Mouse (Mus musculus): Measurements from ENCODE around the gene Gm9745. TPM values are rescaled to one million over a fixed set of nuclear protein-coding genes. Genes with fewer than 3 reads are reported as not detected.
"Not testable (repeated sequence)": the region's sequence is repeated elsewhere in the genome, so short reads cannot be mapped to it uniquely, and the experiment has no call there.

Gm9745 gene
- total RNA-seq, 2 experiments from 2014 or later, result not detected

DNA sequence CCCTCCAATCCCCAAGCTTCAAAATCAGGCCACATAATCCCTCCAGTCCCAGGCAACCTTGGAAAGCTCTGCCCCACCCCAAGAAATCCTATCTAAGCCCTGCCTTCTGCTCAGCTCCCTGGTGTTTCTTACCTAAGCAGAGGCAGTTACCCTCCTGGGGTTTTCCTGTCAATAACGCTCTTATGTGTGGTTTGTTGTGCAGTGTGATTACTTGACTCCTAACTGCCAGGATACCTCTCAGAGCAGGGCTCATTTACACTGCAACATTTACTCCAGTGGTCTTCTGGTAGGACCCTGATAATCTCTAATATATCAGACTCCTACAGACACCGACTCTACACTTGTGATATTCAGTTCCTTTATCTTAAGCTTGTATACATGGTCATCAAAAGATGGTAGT lies 14.5 kb downstream of the Gm9745 start:
- ATAC-seq (ENCODE audit: poor library complexity, severe bottlenecking), result no peak

DNA sequence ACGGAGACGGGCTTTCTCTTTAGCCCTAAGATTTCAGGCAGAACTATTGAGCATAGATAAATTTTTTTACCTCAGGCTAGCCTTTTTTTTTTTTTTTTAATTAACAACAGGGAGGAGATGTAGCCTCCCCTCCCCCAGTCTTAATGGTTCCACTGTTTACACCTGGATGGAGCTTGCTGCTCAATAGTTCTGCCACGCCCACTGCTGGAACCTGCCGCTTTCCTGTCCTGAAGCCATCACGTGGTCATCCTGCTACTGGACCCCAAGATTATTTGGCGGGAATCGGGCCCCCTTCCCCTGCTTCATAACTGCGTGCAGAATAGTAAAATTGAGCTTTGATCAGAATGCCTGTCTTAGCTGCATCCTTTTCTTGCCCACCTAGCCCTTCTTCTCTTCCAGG lies 34.1 kb downstream of the Gm9745 start:
- not testable (repeated sequence) for ATAC-seq (ENCODE audit: poor library complexity, severe bottlenecking)

DNA sequence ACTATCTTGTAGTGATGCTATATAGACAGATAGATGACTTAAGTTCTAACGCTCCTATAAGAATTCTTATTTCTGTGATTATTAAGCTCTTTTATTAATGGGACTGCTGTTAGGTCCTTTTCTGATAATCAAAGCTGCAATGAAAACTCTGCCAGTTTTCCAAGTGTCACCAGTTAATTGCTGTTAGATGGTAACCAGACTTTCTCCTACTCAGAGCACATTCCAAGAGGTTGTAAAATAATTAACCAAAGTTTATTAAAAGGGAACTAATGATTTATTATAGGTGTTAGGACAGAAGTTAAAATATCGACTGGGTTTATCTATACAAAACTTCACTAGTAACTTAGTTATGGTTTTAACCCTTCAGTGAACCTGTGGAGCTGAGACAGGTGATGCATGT lies 42.0 kb downstream of the Gm9745 start:
- ATAC-seq (ENCODE audit: poor library complexity, severe bottlenecking), result not testable (repeated sequence)

Other genes starting within 250 kb of the Gm9745 start
- gene Wdr37, start 76.3 kb downstream of the Gm9745 start, total RNA-seq (2015), result 40.7 and 43.1 TPM in 2 replicates
- 37.2 and 53.1 TPM in 2 replicates for gene Wdr37, start 76.3 kb downstream of the Gm9745 start, total RNA-seq (2017)
- 26.1 and 30.5 TPM in 2 replicates for gene Idi1, start 62.7 kb downstream of the Gm9745 start, total RNA-seq (2015)
- 26.5 and 32.9 TPM in 2 replicates for gene Idi1, start 62.7 kb downstream of the Gm9745 start, total RNA-seq (2017)
- not detected in 2 replicates for gene Idi2, start 4.6 kb upstream of the Gm9745 start, total RNA-seq (2015)
- not detected in 2 replicates for gene Idi2, start 4.6 kb upstream of the Gm9745 start, total RNA-seq (2017)
- gene Gtpbp4, start 47.9 kb upstream of the Gm9745 start, total RNA-seq (2015), result 34.7 and 35.2 TPM in 2 replicates
- gene Gtpbp4, start 47.9 kb upstream of the Gm9745 start, total RNA-seq (2017), result 45.2 and 50.9 TPM in 2 replicates
- gene Larp4b, start 145.7 kb upstream of the Gm9745 start, total RNA-seq (2015), result 75.5 and 85.5 TPM in 2 replicates
- gene Larp4b, start 145.7 kb upstream of the Gm9745 start, total RNA-seq (2017), result 88.0 and 90.9 TPM in 2 replicates

Measured in megakaryocyte, adult 5-6 weeks (primary cell).